Mouse (Mus musculus) liver, embryonic 16.5 days (tissue): ENCODE measurements around the gene Znhit2. TPM values are rescaled to one million over a fixed set of nuclear protein-coding genes. Genes with fewer than 3 reads are reported as not detected.

Experiments
- ATAC-seq: fragments of 200-750 bp; cut with Nextera tagmentation; 2 replicates; pipeline ENCODE4 v1.8.0; 2017; ENCODE audit warnings: low read depth, mild to moderate bottlenecking, moderate number of reproducible peaks, moderate library complexity
- H3K27ac ChIP-seq: fragments of 300-500 bp; sonication (generic); 2 replicates; pipeline ENCODE4 v1.5.1; 2014; ENCODE audit warnings: mild to moderate bottlenecking, low read length
- H3K27me3 ChIP-seq: fragments of 300-500 bp; sonication (generic); 2 replicates; pipeline ENCODE4 v1.6.1; 2014; ENCODE audit warnings: low read depth, low read length, mixed read lengths; ENCODE audit not compliant: control insufficient read depth, insufficient read depth
- H3K36me3 ChIP-seq: fragments of 300-500 bp; sonication (generic); 2 replicates; pipeline ENCODE4 v1.6.1; 2014; ENCODE audit warnings: mild to moderate bottlenecking; ENCODE audit not compliant: control insufficient read depth, insufficient read depth
- H3K4me1 ChIP-seq: fragments of 300-500 bp; sonication (generic); 2 replicates; pipeline ENCODE4 v1.6.1; 2014; ENCODE audit warnings: low read depth, low read length, mixed read lengths; ENCODE audit not compliant: control insufficient read depth
- H3K4me2 ChIP-seq: fragments of 300-500 bp; sonication (generic); 2 replicates; pipeline ENCODE4 v1.6.1; 2014; ENCODE audit warnings: low read depth, low read length, mixed read lengths
- H3K4me3 ChIP-seq: fragments of 300-500 bp; sonication (generic); 2 replicates; pipeline ENCODE4 v1.5.1; 2014; ENCODE audit warnings: low read depth, mild to moderate bottlenecking, low read length
- H3K9ac ChIP-seq: fragments of 300-500 bp; sonication (generic); 2 replicates; pipeline ENCODE4 v1.6.1; 2014; ENCODE audit warnings: low read depth, low read length
- H3K9me3 ChIP-seq: fragments of 300-500 bp; sonication (generic); replicated peaks from 2 replicates; pipeline ENCODE4 v1.6.1; 2016; ENCODE audit warnings: low read length; ENCODE audit not compliant: control insufficient read depth
- whole genome bisulfite sequencing: fragments of 180-500 bp; shearing (Covaris S2); extraction: QIAGEN DNeasy Blood & Tissue Kit; methylation state at CpG from one replicate; pipeline ENCODE4 v1.1.7; 2014; ENCODE audit not compliant: insufficient replicate concordance; 5-methylcytosine and 5-hydroxymethylcytosine counted together
- polyA plus RNA-seq: library from polyadenylated mRNA; unstranded; fragments of >200 nt; fragmentation: Nextera tagmentation; extraction: Ambion mirVana; gene quantifications from 2 replicates; pipeline ENCODE4 v1.2.1, GENCODE M21; 2015

Znhit2 gene
- polyA plus RNA-seq, 1 experiment from 2014 or later: 15.3 TPM

- H3K36me3 ChIP-seq: peaks cover 47% of the 10 kb centered on the region
- H3K9me3 ChIP-seq: no peaks in the 10 kb centered on the region
- ATAC-seq: no peak
- H3K4me2 ChIP-seq: peak overlapping the region; percentile 96
- H3K9ac ChIP-seq: peak overlapping the region; percentile 88
- 39% methylated on average over 4 of the region's 4 CpGs for WGBS
- peaks cover 26% of the 10 kb centered on the region for H3K4me1 ChIP-seq
- H3K27me3 ChIP-seq: no peaks in the 10 kb centered on the region
- H3K27ac ChIP-seq: peak overlapping the region; percentile 80; the same call in 1 of the 2 replicates
- peak overlapping the region; percentile 94 for H3K4me3 ChIP-seq
Observed at GRCm38 (mm10) chr19:6056696-6057095, 4.3 kb upstream of the Znhit2 start.

GRCm38 (mm10) chr19:6057313-6058096, 3.5 kb upstream of the Znhit2 start, which contains the start of the genes Mrpl49 and Fau:
Gene Mrpl49 (minus strand): TSS chr19:6057785.
Gene Fau (plus strand): TSS chr19:6057844.
- H3K9me3 ChIP-seq: no peaks in the 10 kb centered on the region
- ATAC-seq: peak; percentile 82
- H3K36me3 ChIP-seq: peaks cover 39% of the 10 kb centered on the region
- H3K9ac ChIP-seq: peak within 1 kb of the TSS; percentile 91
- peak within 1 kb of the TSS; percentile 94 for H3K4me3 ChIP-seq
- no peaks in the 10 kb centered on the region for H3K27me3 ChIP-seq
- H3K27ac ChIP-seq: peak within 1 kb of the TSS; percentile 83
- under 1% methylated on average over 55 of the region's 63 CpGs for WGBS
- H3K4me2 ChIP-seq: peak within 1 kb of the TSS; percentile 96
- H3K4me1 ChIP-seq: peaks cover 34% of the 10 kb centered on the region

DNA sequence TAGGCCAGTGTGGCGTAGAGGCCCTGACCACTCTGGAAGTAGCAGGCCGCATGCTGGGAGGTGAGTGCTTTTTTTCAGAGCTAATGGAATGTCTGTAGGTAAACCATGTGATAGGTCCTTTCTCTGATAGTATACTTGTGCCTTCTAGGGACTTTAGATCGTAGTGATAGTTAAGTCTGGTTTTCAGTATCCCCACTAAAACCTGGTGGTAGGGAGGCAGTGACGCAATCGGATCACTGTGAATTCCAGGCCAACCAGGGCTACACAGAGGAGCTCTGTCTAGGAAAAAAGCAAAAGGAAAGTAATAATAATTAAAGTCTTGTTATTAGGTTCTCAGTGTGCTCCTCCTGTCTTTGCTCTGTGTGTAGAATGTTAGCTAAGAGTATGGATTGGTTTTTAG, 2.5 kb upstream of the Znhit2 start:
- Histone ChIP-seq H3K9ac (peak overlapping the region; percentile 91), H3K4me2 (peak overlapping the region; percentile 73), H3K4me3 (peak overlapping the region; percentile 94), H3K27me3 (no peaks in the 10 kb centered on the region), H3K4me1 (peaks cover 37% of the 10 kb centered on the region), H3K27ac (peak overlapping the region; percentile 83), H3K36me3 (peaks cover 29% of the 10 kb centered on the region), H3K9me3 (no peaks in the 10 kb centered on the region)
- 22% methylated on average over 5 of the region's 5 CpGs for WGBS
- no peak for ATAC-seq

GRCm38 (mm10) chr19:6058966-6059365, 2.0 kb upstream of the Znhit2 start:
- peak overlapping the region; percentile 91 for H3K9ac ChIP-seq
- H3K4me3 ChIP-seq: peak overlapping the region; percentile 94
- H3K27ac ChIP-seq: peak overlapping the region; percentile 83
- H3K27me3 ChIP-seq: no peaks in the 10 kb centered on the region
- H3K4me2 ChIP-seq: peak overlapping the region; percentile 73
- H3K9me3 ChIP-seq: no peaks in the 10 kb centered on the region
- peaks cover 37% of the 10 kb centered on the region for H3K4me1 ChIP-seq
- H3K36me3 ChIP-seq: peaks cover 25% of the 10 kb centered on the region
- WGBS: 58% methylated on average over 5 of the region's 5 CpGs
- ATAC-seq: no peak

- H3K4me1 ChIP-seq: peaks cover 35% of the 10 kb centered on the region
- peak overlapping the region; percentile 99 for H3K4me2 ChIP-seq
- H3K9me3 ChIP-seq: no peaks in the 10 kb centered on the region
- peak overlapping the region; percentile 97 for H3K27ac ChIP-seq
- peaks cover 11% of the 10 kb centered on the region for H3K36me3 ChIP-seq
- peak; percentile 6; the same call in 1 of the 2 replicates for ATAC-seq
- under 1% methylated on average over 44 of the region's 44 CpGs for WGBS
- H3K4me3 ChIP-seq: peak overlapping the region; percentile 79
- H3K9ac ChIP-seq: peak overlapping the region; percentile 79
- H3K27me3 ChIP-seq: no peaks in the 10 kb centered on the region
Observed at GRCm38 (mm10) chr19:6061641-6062302, 780 bp downstream of the Znhit2 start.

DNA sequence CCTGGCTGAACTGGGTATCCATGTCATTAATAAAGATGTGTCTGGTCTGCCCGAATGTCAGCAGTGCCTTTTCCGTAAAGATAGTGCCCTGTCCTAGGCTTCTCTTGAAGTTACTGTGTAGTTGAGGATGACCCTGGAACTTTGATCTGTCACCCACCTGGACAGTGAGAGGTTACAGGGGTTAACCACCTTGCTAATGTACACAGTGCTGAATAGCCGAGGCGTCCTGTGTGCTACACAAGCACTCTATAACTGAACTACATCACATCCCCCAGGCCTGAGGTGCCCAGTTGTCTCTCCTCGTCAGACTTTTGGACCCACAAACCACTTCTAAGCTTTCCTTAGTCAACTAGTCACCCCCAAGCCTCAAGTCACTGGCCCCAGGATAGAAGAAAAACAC, 1.4 kb downstream of the Znhit2 start:
- H3K9ac ChIP-seq: peak overlapping the region; percentile 79
- peaks cover 38% of the 10 kb centered on the region for H3K4me1 ChIP-seq
- H3K4me2 ChIP-seq: peak overlapping the region; percentile 99
- no peaks in the 10 kb centered on the region for H3K27me3 ChIP-seq
- peak overlapping the region; percentile 79 for H3K4me3 ChIP-seq
- H3K36me3 ChIP-seq: peaks cover 11% of the 10 kb centered on the region
- H3K9me3 ChIP-seq: no peaks in the 10 kb centered on the region
- peak; percentile 11; the same call in 1 of the 2 replicates for ATAC-seq
- WGBS: 42% methylated on average over 5 of the region's 5 CpGs
- H3K27ac ChIP-seq: peak overlapping the region; percentile 97

DNA sequence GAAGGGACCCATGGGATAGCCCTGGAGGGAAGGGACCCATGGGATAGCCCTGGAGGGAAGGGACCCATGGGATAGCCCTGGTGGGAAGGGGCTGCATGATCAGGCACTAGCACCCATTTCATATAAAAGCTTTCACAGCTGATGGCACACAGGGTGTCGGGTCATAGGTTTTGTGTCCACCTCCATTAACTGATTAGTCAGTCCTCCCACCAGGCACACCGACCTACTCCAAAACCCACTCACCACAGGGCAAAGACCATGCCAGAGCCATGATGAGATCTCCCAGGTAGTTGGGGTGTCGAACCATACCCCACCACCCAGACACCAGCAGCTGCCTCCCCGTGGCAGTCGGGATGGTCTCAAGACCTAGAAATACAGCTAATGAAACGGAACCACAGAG, 2.1 kb downstream of the Znhit2 start:
- WGBS: 84% methylated on average over 6 of the region's 6 CpGs
- no peaks in the 10 kb centered on the region for H3K27me3 ChIP-seq
- 0 out of 2 replicates have a peak overlapping the region, but pooled peaks have one; percentile 99 for H3K4me2 ChIP-seq
- H3K4me1 ChIP-seq: peaks cover 43% of the 10 kb centered on the region
- ATAC-seq: no peak
- no peak overlapping the region for H3K4me3 ChIP-seq
- H3K9ac ChIP-seq: no peak overlapping the region
- peak overlapping the region; percentile 97; the same call in 1 of the 2 replicates for H3K27ac ChIP-seq
- peaks cover 11% of the 10 kb centered on the region for H3K36me3 ChIP-seq
- H3K9me3 ChIP-seq: no peaks in the 10 kb centered on the region

GRCm38 (mm10) chr19:6066571-6066970, 5.6 kb downstream of the Znhit2 start:
- H3K4me2 ChIP-seq: peak overlapping the region; percentile 94
- no peak for ATAC-seq
- peak overlapping the region; percentile 66 for H3K4me3 ChIP-seq
- H3K36me3 ChIP-seq: no peaks in the 10 kb centered on the region; the same call in 1 of the 2 replicates
- H3K9ac ChIP-seq: peak overlapping the region; percentile 75
- H3K27me3 ChIP-seq: no peaks in the 10 kb centered on the region
- H3K9me3 ChIP-seq: no peaks in the 10 kb centered on the region
- WGBS: 43% methylated on average over 5 of the region's 5 CpGs
- H3K4me1 ChIP-seq: peaks cover 35% of the 10 kb centered on the region
- no peak overlapping the region; the same call in 1 of the 2 replicates for H3K27ac ChIP-seq
